Comparison of ENCODE assay signal across 8 mouse cellular contexts in the genomic region with DNA sequence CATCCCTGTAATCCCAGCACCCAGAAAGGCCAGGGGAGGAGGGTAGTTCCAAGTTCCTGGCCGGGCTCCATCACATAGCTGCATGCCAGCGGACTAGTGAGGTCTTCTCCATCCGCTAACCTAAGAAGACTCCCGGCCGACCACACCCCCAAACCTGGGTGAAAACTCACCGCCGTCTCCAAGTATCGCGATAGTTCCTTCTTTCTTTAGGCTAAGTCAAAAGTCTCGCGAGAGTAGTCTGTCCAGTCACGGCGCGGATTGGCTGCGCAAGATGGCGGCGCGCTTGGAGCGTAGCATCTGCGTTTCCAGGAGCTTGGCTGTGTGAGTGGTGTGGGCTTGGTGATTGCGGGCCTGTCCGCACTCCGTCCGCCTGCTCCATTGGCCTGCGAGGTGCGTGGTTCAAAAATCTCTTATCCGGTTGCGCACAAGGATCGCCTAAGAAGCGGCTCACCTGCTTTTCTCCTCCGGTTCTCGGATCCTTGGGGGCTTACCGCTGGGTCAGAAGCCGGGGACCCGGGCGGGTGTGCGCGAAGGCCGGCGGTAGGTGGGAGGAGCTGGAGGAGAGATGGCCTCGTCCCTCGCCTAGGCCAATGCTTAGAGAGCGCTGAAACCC. TPM values are rescaled to one million over a fixed set of nuclear protein-coding genes. Genes with fewer than 3 reads are reported as not detected.
A peak's percentile ranks its signal among the peaks of the same experiment; 100 is the strongest.
DNase-seq lines count a peak whose midpoint lies in the region; ATAC-seq and TF ChIP-seq lines count a peak whose summit lies in the region.

Mettl16 (plus strand) TSS at position 236 of the 613 bp plus-strand sequence.

- dilution Hi-C loops in CH12.LX (cut with MboI; ENCODE audit: extremely low pct_ligation_motif_present, extremely low pct_unique_long_range_greater_than_20kb, low sequenced_read_pairs): no loop called here

- no peak for TF ChIP-seq EP300 in CH12.LX (IDR thresholded peaks at IDR 0.05; ENCODE audit: low read length)

- DNase-seq in CH12.LX (ENCODE audit: extremely low read depth): peak; percentile 100
- DNase-seq in c-Kit-positive CD71-positive TER-119-negative erythroid progenitor cells, embryonic 14.5 days (ENCODE audit: low read depth): peak; percentile 97
- DNase-seq in forebrain, embryonic 11.5 days (ENCODE audit: low spot score): peak; percentile 95
- DNase-seq in kidney, postnatal 36 days: peak; percentile 94 to 97
- DNase-seq in telencephalon, adult 2 months (ENCODE audit: low read depth, low spot score): peak; percentile 95

- WGBS in forebrain, embryonic 11.5 days: under 1% methylated on average over 43 of the region's 43 CpGs
- WGBS in heart, embryonic 16.5 days: under 1% methylated on average over 43 of the region's 43 CpGs
- WGBS in liver, embryonic 15.5 days (ENCODE audit: insufficient replicate concordance): under 1% methylated on average over 43 of the region's 43 CpGs
- WGBS in neural tube, embryonic 12.5 days: under 1% methylated on average over 43 of the region's 43 CpGs

- H3K79me2 ChIP-seq in CH12.LX (replicated peaks; ENCODE audit: control insufficient read depth, extremely low read depth, insufficient read depth, poor library complexity, severe bottlenecking): peaks cover 46% of the 10 kb centered on the region

- no peak for TF ChIP-seq CTCF in CH12.LX (conservative IDR thresholded peaks at IDR 0.05 in 1 of 2, IDR thresholded peaks at IDR 0.05 in 1 of 2; ENCODE audit: low read depth in 2 of 2, low read length in 2 of 2)

- peak within 1 kb of the TSS; percentile 48 for H3K4me2 ChIP-seq in CH12.LX (ENCODE audit: insufficient read depth, low read depth, poor library complexity, severe bottlenecking)
- peak within 1 kb of the TSS; percentile 76 for H3K4me2 ChIP-seq in forebrain, embryonic 11.5 days (ENCODE audit: low read depth, low read length, severe bottlenecking)
- peak within 1 kb of the TSS; percentile 86 for H3K4me2 ChIP-seq in heart, embryonic 16.5 days (ENCODE audit: low read depth, low read length)
- peak within 1 kb of the TSS; percentile 92 for H3K4me2 ChIP-seq in liver, embryonic 15.5 days
- peak within 1 kb of the TSS; percentile 71 for H3K4me2 ChIP-seq in neural tube, embryonic 12.5 days (replicated peaks)

- peak; percentile 95 for ATAC-seq in forebrain, embryonic 11.5 days (replicated peaks; ENCODE audit: low FRiP score)
- peak; percentile 91 for ATAC-seq in heart, embryonic 16.5 days (replicated peaks; ENCODE audit: extremely low read depth, insufficient read depth, low FRiP score)
- peak; percentile 91 for ATAC-seq in liver, embryonic 15.5 days (ENCODE audit: insufficient read depth)
- peak; percentile 97 for ATAC-seq in neural tube, embryonic 12.5 days (ENCODE audit: low FRiP score, low read depth)

- peak; percentile 100 for TF ChIP-seq POLR2A in CH12.LX (IDR thresholded peaks at IDR 0.05; ENCODE audit: low read depth, low read length)

- peak within 1 kb of the TSS; percentile 81 for H3K27ac ChIP-seq in CH12.LX (ENCODE audit: insufficient read depth, low read depth)
- H3K27ac ChIP-seq in forebrain, embryonic 11.5 days (ENCODE audit: low read depth, low read length): peak within 1 kb of the TSS; percentile 92
- peak within 1 kb of the TSS; percentile 80 for H3K27ac ChIP-seq in heart, embryonic 16.5 days (ENCODE audit: low read length)
- H3K27ac ChIP-seq in liver, embryonic 15.5 days (replicated peaks): peak within 1 kb of the TSS; percentile 85
- peak within 1 kb of the TSS; percentile 57 for H3K27ac ChIP-seq in neural tube, embryonic 12.5 days

- peak within 1 kb of the TSS; percentile 79 to 88 (median 86) for H3K4me3 ChIP-seq in CH12.LX (replicated peaks in 1 of 3; ENCODE audit: low read depth in 2 of 3, low read length in 2 of 3, poor library complexity in 1 of 3)
- H3K4me3 ChIP-seq in forebrain, embryonic 11.5 days (ENCODE audit: low read depth, low read length): peak within 1 kb of the TSS; percentile 86
- H3K4me3 ChIP-seq in heart, embryonic 16.5 days (ENCODE audit: low read length): peak within 1 kb of the TSS; percentile 64
- peak within 1 kb of the TSS; percentile 92 for H3K4me3 ChIP-seq in liver, embryonic 15.5 days (replicated peaks)
- peak within 1 kb of the TSS; percentile 66 for H3K4me3 ChIP-seq in neural tube, embryonic 12.5 days

- in situ Hi-C loops in CH12.LX (cut with MboI; ENCODE audit: low pct_ligation_motif_present, low pct_unique_long_range_greater_than_20kb, low sequenced_read_pairs): no loop called here

- H3K4me1 ChIP-seq in CH12.LX (ENCODE audit: control insufficient read depth in 1 of 2, insufficient read depth in 2 of 2): peaks cover 4 to 34% of the 10 kb centered on the region in 2 experiments
- no peaks in the 10 kb centered on the region; the same call in 1 of the 2 replicates for H3K4me1 ChIP-seq in forebrain, embryonic 11.5 days (replicated peaks; ENCODE audit: control insufficient read depth, insufficient read depth, low read length)
- peaks cover 13% of the 10 kb centered on the region for H3K4me1 ChIP-seq in heart, embryonic 16.5 days (ENCODE audit: control insufficient read depth, insufficient read depth, low read length)
- H3K4me1 ChIP-seq in liver, embryonic 15.5 days (replicated peaks): peaks cover 31% of the 10 kb centered on the region
- peaks cover 12% of the 10 kb centered on the region for H3K4me1 ChIP-seq in neural tube, embryonic 12.5 days

- H3K9me3 ChIP-seq in CH12.LX (replicated peaks; ENCODE audit: low read length): no peaks in the 10 kb centered on the region
- H3K9me3 ChIP-seq in forebrain, embryonic 11.5 days (ENCODE audit: control insufficient read depth, low read length): no peaks in the 10 kb centered on the region
- no peaks in the 10 kb centered on the region for H3K9me3 ChIP-seq in heart, embryonic 16.5 days (replicated peaks; ENCODE audit: control insufficient read depth, low read length)
- no peaks in the 10 kb centered on the region for H3K9me3 ChIP-seq in liver, embryonic 15.5 days (replicated peaks)
- no peaks in the 10 kb centered on the region for H3K9me3 ChIP-seq in neural tube, embryonic 12.5 days

- H3K36me3 ChIP-seq in CH12.LX (replicated peaks in 1 of 2; ENCODE audit: control insufficient read depth in 1 of 2, insufficient read depth in 1 of 2, low read length in 1 of 2): peaks cover 19 to 34% of the 10 kb centered on the region in 2 experiments
- peaks cover 3% of the 10 kb centered on the region; the same call in 1 of the 2 replicates for H3K36me3 ChIP-seq in forebrain, embryonic 11.5 days (ENCODE audit: control insufficient read depth, insufficient read depth, low read length)
- H3K36me3 ChIP-seq in heart, embryonic 16.5 days (ENCODE audit: control insufficient read depth, insufficient read depth): peaks cover 15% of the 10 kb centered on the region
- H3K36me3 ChIP-seq in liver, embryonic 15.5 days (replicated peaks): peaks cover 23% of the 10 kb centered on the region
- H3K36me3 ChIP-seq in neural tube, embryonic 12.5 days: peaks cover 27% of the 10 kb centered on the region

- no peaks in the 10 kb centered on the region for H3K27me3 ChIP-seq in CH12.LX (replicated peaks)
- H3K27me3 ChIP-seq in forebrain, embryonic 11.5 days (ENCODE audit: control insufficient read depth, insufficient read depth, low read length): no peaks in the 10 kb centered on the region
- H3K27me3 ChIP-seq in heart, embryonic 16.5 days (ENCODE audit: control insufficient read depth, insufficient read depth, low read length): no peaks in the 10 kb centered on the region
- no peaks in the 10 kb centered on the region for H3K27me3 ChIP-seq in liver, embryonic 15.5 days
- H3K27me3 ChIP-seq in neural tube, embryonic 12.5 days (replicated peaks): no peaks in the 10 kb centered on the region

- peak within 1 kb of the TSS; percentile 88 for H3K9ac ChIP-seq in CH12.LX (ENCODE audit: insufficient read depth, low read depth)
- H3K9ac ChIP-seq in forebrain, embryonic 11.5 days (ENCODE audit: low read length): peak within 1 kb of the TSS; percentile 92
- peak within 1 kb of the TSS; percentile 73 for H3K9ac ChIP-seq in heart, embryonic 16.5 days (ENCODE audit: low read length)
- H3K9ac ChIP-seq in liver, embryonic 15.5 days: peak within 1 kb of the TSS; percentile 70
- peak within 1 kb of the TSS; percentile 81 for H3K9ac ChIP-seq in neural tube, embryonic 12.5 days

- TF ChIP-seq RAD21 in CH12.LX (IDR thresholded peaks at IDR 0.05; ENCODE audit: low read depth, low read length): no peak

TF ChIP-seq in CH12.LX, 34 proteins besides CTCF, POLR2A, EP300 and RAD21 (continues in another document):
- TF ChIP-seq MYC (IDR thresholded peaks at IDR 0.05; ENCODE audit: low read depth, low read length) (no peak), ZMIZ1 (IDR thresholded peaks at IDR 0.05; ENCODE audit: low read depth, low read length) (peak; percentile 98), ELF1 (IDR thresholded peaks at IDR 0.05; ENCODE audit: low read depth, low read length) (peak; percentile 50), TCF12 (IDR thresholded peaks at IDR 0.05; ENCODE audit: low read depth, low read length) (peak; percentile 98), CHD2 (IDR thresholded peaks at IDR 0.05; ENCODE audit: low read length) (peak; percentile 100), KAT2A (IDR thresholded peaks at IDR 0.05; ENCODE audit: insufficient replicate concordance, low read length) (no peak; the same call in 1 of the 2 replicates), HCFC1 (IDR thresholded peaks at IDR 0.05; ENCODE audit: low read depth, low read length) (peak; percentile 84), JUND (conservative IDR thresholded peaks at IDR 0.05; ENCODE audit: low read depth, low read length) (no peak), SIN3A (IDR thresholded peaks at IDR 0.05; ENCODE audit: low read length) (peak; percentile 49; the same call in 1 of the 2 replicates), TBP (conservative IDR thresholded peaks at IDR 0.05; ENCODE audit: low read depth, low read length) (peak; percentile 98), MAX (IDR thresholded peaks at IDR 0.05; ENCODE audit: low read length) (peak; percentile 73; the same call in 1 of the 2 replicates), IRF4 (IDR thresholded peaks at IDR 0.05; ENCODE audit: low read depth, low read length) (peak; percentile 5; the same call in 1 of the 2 replicates), ZC3H11A (IDR thresholded peaks at IDR 0.05; ENCODE audit: low read depth, low read length) (no peak), NELFE (IDR thresholded peaks at IDR 0.05; ENCODE audit: low read depth, low read length) (peak; percentile 99), NRF1 (IDR thresholded peaks at IDR 0.05; ENCODE audit: low read depth, low read length) (peak; percentile 82), POLR2AphosphoS2 (IDR thresholded peaks at IDR 0.05; ENCODE audit: low read depth, low read length) (peak; percentile 98)

RNA-seq across cellular contexts. Expression of gene Mettl16, which starts in this region (rescaled TPM):
- total RNA-seq in CH12.LX (2012; rRNA removed) (79.3 and 100 TPM in 2 replicates), CH12.LX (2014; rRNA removed) (80.0 and 90.7 TPM in 2 replicates)
- polyA plus RNA-seq in CH12.LX (2012; ENCODE audit: insufficient read length, low read depth): 111 and 119 TPM in 2 replicates
- polyA plus RNA-seq in forebrain, embryonic 11.5 days (2014; fragmentation: Nextera tagmentation; extraction: Ambion mirVana): 53.3 and 57.0 TPM in 2 replicates
- 30.4 and 33.0 TPM in 2 replicates for polyA plus RNA-seq in heart, embryonic 16.5 days (2015; fragmentation: Nextera tagmentation; extraction: Ambion mirVana)
- 18.4 and 19.5 TPM in 2 replicates for polyA plus RNA-seq in liver, embryonic 15.5 days (2015; fragmentation: Nextera tagmentation; extraction: Ambion mirVana)
- 46.2 and 53.8 TPM in 2 replicates for polyA plus RNA-seq in neural tube, embryonic 12.5 days (2016; fragmentation: Nextera tagmentation; extraction: Ambion mirVana)

Comparison
In these comparisons a context has a peak if more than half of its experiments do, and no peak if none do; other contexts are left out.
1. Peak in every context shown above with its lines: DNase-seq, ATAC-seq, H3K4me3 ChIP-seq and H3K27ac ChIP-seq.